Mouse (Mus musculus) intestine, embryonic 16.5 days (tissue): ENCODE data around the gene Sntb2. TPM values are rescaled to one million over a fixed set of nuclear protein-coding genes. Genes with fewer than 3 reads are reported as not detected.
A peak's percentile ranks its signal among the peaks of the same experiment; 100 is the strongest.

Source experiments
- ATAC-seq: fragments of 200-750 bp; cut with Nextera tagmentation; 2 replicates; pipeline ENCODE4 v1.8.0; 2017; ENCODE audit warnings: moderate TSS enrichment, moderate library complexity
- H3K27ac ChIP-seq: fragments of 300-500 bp; sonication (generic); 2 replicates; pipeline ENCODE4 v1.5.1; 2014; ENCODE audit warnings: mild to moderate bottlenecking, low read length
- H3K27me3 ChIP-seq: fragments of 300-500 bp; sonication (generic); replicated peaks from 2 replicates; pipeline ENCODE4 v1.6.1; 2014; ENCODE audit warnings: low read length, control low read depth, mixed read lengths; ENCODE audit not compliant: control insufficient read depth, insufficient read depth
- H3K36me3 ChIP-seq: fragments of 300-500 bp; sonication (generic); 2 replicates; pipeline ENCODE4 v1.6.1; 2014; ENCODE audit warnings: low read length, control low read depth; ENCODE audit not compliant: control insufficient read depth, insufficient read depth
- H3K4me1 ChIP-seq: fragments of 300-500 bp; sonication (generic); 2 replicates; pipeline ENCODE4 v1.6.1; 2014; ENCODE audit warnings: low read length, control low read depth, mixed read lengths; ENCODE audit not compliant: control insufficient read depth, insufficient read depth
- H3K4me2 ChIP-seq: fragments of 300-500 bp; sonication (generic); 2 replicates; pipeline ENCODE4 v1.6.1; 2014; ENCODE audit warnings: low read depth, low read length, control low read depth
- H3K4me3 ChIP-seq: fragments of 300-500 bp; sonication (generic); 2 replicates; pipeline ENCODE4 v1.5.1; 2014; ENCODE audit warnings: mild to moderate bottlenecking, low read length
- H3K9ac ChIP-seq: fragments of 300-500 bp; sonication (generic); 2 replicates; pipeline ENCODE4 v1.6.1; 2014; ENCODE audit warnings: low read depth, low read length
- H3K9me3 ChIP-seq: fragments of 300-500 bp; sonication (generic); 2 replicates; pipeline ENCODE4 v1.6.1; 2016; ENCODE audit warnings: low read length, control low read depth; ENCODE audit not compliant: control insufficient read depth
- WGBS: fragments of 180-500 bp; shearing (Covaris S2); extraction: QIAGEN DNeasy Blood & Tissue Kit; methylation state at CpG from one replicate; pipeline ENCODE4 v1.1.7; 2014; 5-methylcytosine and 5-hydroxymethylcytosine counted together
- polyA plus RNA-seq: library from polyadenylated mRNA; unstranded; fragments of >200 nt; fragmentation: Nextera tagmentation; extraction: Ambion mirVana; gene quantifications from 2 replicates; pipeline ENCODE4 v1.2.1, GENCODE M21; 2015

Sntb2 gene
- polyA plus RNA-seq, 1 experiment from 2014 or later = 8.5 TPM

- Histone ChIP-seq H3K4me1 (peaks cover 6% of the 10 kb centered on the region), H3K4me3 (peak overlapping the region; percentile 100), H3K27me3 (no peaks in the 10 kb centered on the region), H3K9ac (peak overlapping the region; percentile 79), H3K9me3 (no peaks in the 10 kb centered on the region), H3K36me3 (peaks cover 16% of the 10 kb centered on the region), H3K27ac (peak overlapping the region; percentile 35; the same call in 1 of the 2 replicates), H3K4me2 (peak overlapping the region; percentile 89)
- peak; percentile 73 for ATAC-seq
- WGBS = under 1% methylated on average over 33 of the region's 33 CpGs
These were observed 121.4 kb downstream of the Sntb2 start for GRCm38 (mm10) chr8:107056973-107057369.

- 90% methylated on average over 1 of the region's 1 CpGs for WGBS
- Histone ChIP-seq H3K36me3 (0 out of 2 replicates have a peak, but pooled peaks cover 4% of the 10 kb centered on the region), H3K9ac (no peak overlapping the region), H3K27ac (no peak overlapping the region), H3K4me1 (peaks cover 3% of the 10 kb centered on the region), H3K4me3 (no peak overlapping the region), H3K27me3 (no peaks in the 10 kb centered on the region), H3K4me2 (no peak overlapping the region), H3K9me3 (no peaks in the 10 kb centered on the region)
- ATAC-seq = no peak
These were observed 127.1 kb downstream of the Sntb2 start for GRCm38 (mm10) chr8:107062613-107063012.

- Histone ChIP-seq H3K27ac (no peak within 1 kb of the TSS), H3K9me3 (no peaks in the 10 kb centered on the region), H3K27me3 (no peaks in the 10 kb centered on the region), H3K4me3 (no peak within 1 kb of the TSS), H3K4me2 (no peak within 1 kb of the TSS), H3K4me1 (no peaks in the 10 kb centered on the region), H3K9ac (no peak within 1 kb of the TSS), H3K36me3 (no peaks in the 10 kb centered on the region)
- WGBS = 45% methylated on average over 17 of the region's 17 CpGs
- peak; percentile 89 for ATAC-seq
These were observed 130.3 kb downstream of the Sntb2 start, which contains the start of gene Tmed6 for GRCm38 (mm10) chr8:107065511-107066496. TSS of gene Tmed6 (minus strand) at chr8:107065644.

Other genes with a start within 250 kb of the Sntb2 start
- 0.09 and 0.28 TPM in 2 replicates for gene Has3, start 65.5 kb upstream of the Sntb2 start, polyA plus RNA-seq
- gene Utp4, start 42.1 kb upstream of the Sntb2 start, polyA plus RNA-seq = 56.6 and 66.6 TPM in 2 replicates
- 53.9 and 56.9 TPM in 2 replicates for gene Vps4a, start 95.5 kb downstream of the Sntb2 start, polyA plus RNA-seq
- gene Pdf, start 112.9 kb downstream of the Sntb2 start, polyA plus RNA-seq = 47.1 and 47.7 TPM in 2 replicates
- 32.4 and 32.8 TPM in 2 replicates for gene Cog8, start 120.9 kb downstream of the Sntb2 start, polyA plus RNA-seq
- 73.5 and 85.9 TPM in 2 replicates for gene Nip7, start 121.1 kb downstream of the Sntb2 start, polyA plus RNA-seq
- gene Tmed6, start 129.9 kb downstream of the Sntb2 start, polyA plus RNA-seq = 52.3 and 60.5 TPM in 2 replicates
- gene Terf2, start 160.8 kb downstream of the Sntb2 start, polyA plus RNA-seq = 12.4 and 12.5 TPM in 2 replicates
- 155 and 177 TPM in 2 replicates for gene Cyb5b, start 214.9 kb downstream of the Sntb2 start, polyA plus RNA-seq